Mouse (Mus musculus): ENCODE measurements at regions not wholly inside any gene's neighbourhood (a gene's known extent, or its start where the extent isn't known, plus 50 kb on each side); places are given as distances from the start of the nearest gene placed in this dataset.

DNA sequence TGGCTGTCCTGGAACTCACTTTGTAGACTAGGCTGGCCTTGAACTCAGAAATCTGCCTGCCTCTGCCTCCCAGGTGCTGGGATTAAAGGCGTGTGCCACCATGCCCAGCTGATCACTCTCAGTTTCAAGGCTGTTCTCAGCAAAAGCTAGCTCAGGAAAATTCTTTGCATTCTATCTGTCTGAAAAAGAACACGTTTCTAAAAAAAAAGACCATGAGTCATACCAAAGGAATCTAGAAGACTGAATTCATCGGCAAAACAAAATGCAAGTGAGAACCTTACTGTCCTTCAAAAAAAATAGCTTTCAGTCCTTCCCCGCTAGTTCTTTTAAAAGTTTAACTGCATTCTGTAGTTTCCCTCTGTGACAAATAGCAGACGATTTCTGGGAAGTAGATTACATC, 596.3 kb upstream of the Syt1 start:
- no peak for DNase-seq (ENCODE audit: low spot score)

DNA sequence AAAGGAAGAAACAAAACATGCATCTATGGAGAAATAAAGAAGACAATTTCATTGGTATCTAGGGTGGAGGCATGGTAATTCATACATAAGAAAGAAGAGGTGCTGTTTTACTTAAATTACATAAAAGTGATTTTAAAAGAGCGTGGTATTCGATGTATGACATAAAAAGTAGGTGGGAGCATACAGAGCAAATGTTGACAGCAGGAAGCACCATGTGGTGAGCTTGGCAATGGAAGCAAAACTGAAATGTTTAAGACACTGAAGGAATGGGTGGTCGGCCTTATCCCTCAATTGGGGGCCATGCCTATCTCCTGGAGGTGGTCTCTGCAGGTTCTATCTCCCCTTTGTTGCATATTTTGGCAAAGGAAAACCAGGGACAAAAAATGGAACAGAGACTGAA, 592.5 kb upstream of the Syt1 start:
- DNase-seq (ENCODE audit: low spot score): no peak

DNA sequence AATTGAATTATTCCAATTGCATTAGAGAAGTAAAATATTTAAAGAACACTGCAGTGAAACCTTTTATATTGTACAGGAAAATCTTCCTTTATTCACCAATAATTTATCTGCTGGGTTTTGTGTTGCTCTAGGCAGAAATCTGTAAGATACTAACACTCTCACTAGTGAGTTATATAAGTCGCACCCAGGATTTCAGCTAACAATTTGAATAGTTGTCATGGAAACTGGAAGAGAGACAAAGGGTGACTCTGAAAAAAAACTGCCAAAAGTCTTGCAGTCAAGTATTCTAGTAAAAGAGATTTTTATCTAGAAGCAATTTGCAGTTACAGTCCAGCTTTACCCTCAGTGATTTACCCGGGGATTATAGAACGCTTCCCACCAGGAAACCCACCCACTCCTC, 587.8 kb upstream of the Syt1 start:
- DNase-seq (ENCODE audit: low spot score): no peak

DNA sequence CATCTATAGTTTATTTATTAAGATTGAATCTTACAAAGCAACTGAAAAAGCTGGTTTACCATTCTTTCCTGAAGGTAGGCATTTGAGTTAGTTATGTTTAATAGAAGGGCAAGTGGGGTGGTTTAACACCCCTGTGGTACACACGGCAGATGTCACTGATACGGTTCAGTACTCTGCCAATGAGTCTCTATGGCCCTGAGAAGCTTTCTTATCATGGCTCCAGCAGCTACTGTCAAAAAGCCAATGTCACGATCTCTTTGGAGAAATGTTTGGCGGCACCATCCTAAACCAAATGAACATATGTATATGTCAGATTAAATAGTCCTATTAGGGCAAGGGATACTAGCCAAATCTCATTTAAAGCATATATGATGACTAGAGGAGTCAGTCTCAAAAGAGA, 562.4 kb upstream of the Syt1 start:
- no peak for DNase-seq (ENCODE audit: low spot score)

DNA sequence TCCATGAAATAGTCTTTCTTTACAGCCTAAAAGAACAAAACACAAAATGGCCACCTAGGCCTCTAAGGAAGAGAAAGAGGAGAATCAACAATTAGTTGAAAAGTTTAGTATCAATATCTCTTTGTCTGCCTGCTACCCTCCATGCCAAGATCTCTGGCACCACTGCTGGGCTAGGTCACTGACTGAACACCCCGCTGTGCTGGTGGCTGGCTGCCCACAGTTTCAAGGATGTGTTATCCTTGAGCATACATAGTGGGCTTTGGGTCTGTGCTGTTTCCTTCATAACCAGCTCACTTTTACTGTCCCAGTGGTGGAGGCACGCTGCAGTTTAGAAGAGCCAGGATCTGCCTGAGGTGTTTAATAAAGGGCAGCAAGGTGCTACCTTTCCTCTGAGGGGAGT, 559.0 kb upstream of the Syt1 start:
- no peak for DNase-seq (ENCODE audit: low spot score)

DNA sequence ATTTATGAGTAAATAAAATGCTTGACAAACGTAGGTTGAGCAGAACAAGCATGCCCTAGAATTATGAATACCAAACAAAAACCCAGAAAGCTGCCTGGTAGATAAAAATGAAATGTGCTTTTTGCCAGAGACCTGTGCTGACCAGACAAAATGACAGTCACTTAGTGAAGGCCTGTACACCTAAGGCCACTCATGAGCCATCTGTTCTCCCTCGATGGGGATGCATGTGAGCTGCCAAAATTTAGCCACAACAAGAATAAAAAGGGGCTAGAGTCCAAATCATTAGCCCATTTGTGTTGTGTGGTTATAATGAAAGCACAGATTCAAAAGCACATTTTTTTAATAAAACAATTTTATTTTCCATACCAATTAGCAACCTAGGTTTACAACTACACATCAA, 555.9 kb upstream of the Syt1 start:
- DNase-seq (ENCODE audit: low spot score): no peak

DNA sequence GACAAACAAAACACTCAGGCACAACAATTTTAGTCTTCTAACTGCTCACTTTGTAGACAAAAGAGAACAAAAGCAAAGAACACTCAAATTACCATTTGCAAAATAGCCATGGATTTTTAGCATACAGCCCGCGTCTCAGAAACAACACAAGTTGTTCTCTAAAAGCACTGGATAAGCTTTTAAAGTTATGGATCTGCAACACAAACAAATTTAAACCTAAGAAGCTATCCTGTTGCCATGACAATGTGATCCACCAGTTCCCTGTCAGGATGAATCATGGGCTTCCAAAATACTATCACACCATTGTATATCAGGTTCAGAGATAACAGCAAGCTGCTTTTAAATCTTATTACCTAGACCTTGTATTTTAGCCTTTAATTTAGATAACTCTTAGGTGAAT, 550.9 kb upstream of the Syt1 start:
- DNase-seq (ENCODE audit: low spot score): no peak

DNA sequence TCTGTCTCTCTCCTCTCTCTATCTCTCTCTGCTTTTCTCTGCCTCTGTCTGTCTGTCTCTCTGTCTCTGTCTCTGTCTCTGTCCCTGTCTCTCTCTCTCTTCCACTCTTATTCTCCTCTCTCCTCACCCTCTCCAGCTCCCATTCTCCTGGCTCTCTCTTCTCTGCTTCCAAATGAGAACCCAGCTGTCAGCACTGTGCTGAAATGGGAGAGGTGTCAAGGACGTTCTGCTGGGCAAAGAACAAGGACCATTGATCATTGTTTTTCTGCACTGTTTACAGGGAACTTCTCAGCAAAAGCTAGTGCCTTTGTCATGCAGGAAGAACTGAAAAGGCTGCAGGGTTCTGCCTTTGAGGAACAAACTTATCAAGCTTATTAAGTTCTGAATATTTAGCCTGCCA, 550.3 kb upstream of the Syt1 start:
- DNase-seq (ENCODE audit: low spot score): no peak

DNA sequence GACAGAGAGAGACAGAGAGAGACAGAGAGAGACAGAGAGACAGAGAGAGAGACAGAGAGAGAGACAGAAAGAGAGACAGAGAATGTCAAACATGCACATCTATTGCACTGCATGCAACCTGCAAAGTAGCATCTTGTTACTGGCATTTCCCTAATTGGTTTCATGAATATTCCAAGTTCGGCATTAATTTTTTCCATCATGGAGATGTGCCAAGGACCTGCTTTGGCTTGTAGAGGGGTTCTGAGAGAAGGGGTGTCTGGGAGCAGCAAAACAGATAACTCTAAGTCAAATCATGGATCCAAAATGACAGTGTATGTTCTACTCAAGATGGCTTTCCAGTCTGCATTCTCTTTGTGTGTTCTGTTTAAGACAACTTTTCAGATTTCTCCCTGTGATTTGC, 532.5 kb upstream of the Syt1 start:
- DNase-seq (ENCODE audit: low spot score): no peak

DNA sequence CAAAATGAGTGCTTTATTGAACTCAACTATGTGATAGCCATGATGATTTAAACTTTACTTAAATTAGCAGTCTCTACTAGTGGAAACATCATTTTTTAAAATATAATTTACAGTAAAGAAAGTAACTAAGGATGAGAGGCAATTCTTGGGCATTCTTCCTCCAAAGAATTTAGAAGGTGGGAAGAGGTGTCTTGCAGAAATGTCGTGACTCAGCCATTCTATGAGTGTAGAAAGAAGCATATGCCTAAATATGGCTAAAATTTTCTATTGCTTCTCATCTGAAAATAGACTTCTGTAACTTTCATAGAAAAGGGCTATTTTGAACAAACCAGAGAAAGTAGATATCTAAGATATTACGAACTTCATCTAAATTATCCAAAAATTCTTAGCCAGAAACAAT, 529.4 kb upstream of the Syt1 start:
- DNase-seq (ENCODE audit: low spot score): no peak

DNA sequence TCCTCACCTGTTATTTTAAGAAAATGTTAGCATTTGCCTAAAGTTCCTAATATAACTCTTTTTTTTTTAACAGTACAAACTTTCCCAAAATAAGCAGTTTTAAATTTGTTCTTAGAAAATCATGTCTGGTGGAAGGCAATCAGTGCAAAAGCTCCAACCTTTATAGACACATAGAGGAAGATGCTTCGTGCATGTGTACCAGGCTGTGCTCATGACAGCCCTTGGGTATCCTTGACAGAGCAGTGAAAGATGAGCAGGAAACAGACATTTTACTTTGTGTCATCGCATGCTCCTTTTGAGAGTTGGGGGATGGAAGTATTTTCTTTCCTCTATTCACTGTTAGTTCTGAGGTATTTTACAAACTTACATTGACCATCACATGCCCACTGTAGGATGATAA, 517.3 kb upstream of the Syt1 start:
- no peak for DNase-seq (ENCODE audit: low spot score)

DNA sequence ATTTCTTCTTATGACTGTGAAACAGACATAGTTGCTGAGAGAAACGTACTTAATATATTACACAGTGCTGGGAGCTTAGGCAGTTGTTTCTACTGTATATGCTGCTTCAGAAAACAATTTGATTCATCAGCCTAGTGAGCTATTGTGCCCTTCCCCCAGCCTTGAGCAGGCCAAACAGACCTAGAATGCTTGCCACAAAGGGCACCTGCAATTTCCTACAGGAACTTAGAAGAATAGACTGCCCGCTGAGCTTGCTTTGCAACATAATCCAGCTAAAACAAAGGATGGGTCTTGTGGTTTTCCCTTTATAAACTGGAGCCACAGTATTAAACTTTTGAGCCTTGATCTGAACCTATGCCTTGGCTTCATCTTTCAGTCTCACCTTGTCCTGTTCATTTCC, 510.9 kb upstream of the Syt1 start:
- DNase-seq (ENCODE audit: low spot score): no peak

DNA sequence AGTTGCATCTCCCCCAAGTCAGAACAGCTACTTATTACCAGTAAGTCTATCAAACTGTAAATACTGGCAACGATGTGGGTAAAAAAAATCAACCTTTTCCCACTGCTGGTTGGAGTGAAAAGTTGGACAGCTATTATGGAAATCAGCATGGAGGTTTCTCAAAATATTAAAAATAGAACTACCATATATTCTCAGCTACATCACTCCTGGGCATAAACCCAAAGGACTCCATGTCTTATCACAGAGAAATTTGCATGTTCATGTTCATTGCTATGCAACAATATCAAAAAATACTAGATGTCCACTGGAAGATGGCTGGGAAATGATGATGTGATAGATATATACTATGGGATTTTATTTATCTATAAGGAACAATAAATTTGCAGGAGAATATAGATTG, 506.9 kb upstream of the Syt1 start:
- DNase-seq (ENCODE audit: low spot score): no peak

DNA sequence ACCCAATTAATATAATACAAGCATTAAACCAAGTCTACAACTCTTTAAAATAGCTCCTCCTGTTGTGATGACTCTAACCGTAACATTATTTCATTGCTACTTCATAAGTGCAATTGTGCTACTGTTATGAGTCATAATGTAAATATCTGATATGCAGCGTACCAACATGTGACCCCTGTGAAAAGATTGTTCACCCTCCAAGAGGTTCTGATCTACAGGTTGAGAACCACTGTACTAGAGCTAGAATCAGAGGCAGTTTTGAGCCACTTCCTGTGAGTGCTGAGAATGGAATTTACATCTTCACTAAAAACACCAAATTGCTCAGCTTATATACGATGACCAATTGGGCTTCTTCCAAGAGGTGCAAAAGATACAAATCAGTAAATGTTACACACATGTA, 504.4 kb upstream of the Syt1 start:
- no peak for DNase-seq (ENCODE audit: low spot score)

DNA sequence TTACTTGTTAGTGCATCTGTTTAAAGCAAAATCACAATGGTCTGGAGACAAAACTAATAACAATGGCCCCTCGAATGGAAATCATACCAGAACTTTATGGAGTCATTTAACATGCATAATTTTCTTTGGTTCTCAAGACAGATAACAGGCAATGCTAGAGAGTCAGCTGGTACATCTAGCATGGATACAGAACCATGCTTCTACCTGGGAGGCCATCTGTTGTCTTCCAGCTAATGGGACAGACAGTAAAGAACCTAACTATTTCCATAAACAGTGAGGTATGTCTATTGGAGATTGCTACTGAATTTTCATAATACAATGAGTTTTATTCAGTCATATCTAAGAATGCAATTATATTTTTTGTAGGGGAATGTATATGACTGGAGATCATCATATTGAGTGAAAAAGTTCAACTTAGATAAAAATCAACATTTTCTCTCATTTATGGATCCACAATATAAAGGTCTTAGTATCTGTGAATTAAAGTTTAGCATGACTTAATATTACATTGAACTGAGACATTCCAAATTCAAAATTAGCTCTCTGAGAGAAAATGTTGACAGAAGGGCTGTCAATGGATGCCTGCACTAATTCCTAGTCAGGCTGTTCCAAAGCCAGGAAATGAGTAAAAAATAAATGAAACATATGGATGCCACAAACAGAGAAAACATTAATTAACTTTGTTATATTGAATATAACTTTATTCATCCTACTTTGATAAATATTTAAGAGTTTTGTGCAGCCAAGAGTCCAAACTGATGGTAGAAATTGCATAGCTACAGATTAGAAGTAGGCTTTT, 500.3 kb upstream of the Syt1 start:
- DNase-seq (ENCODE audit: low spot score): no peak

DNA sequence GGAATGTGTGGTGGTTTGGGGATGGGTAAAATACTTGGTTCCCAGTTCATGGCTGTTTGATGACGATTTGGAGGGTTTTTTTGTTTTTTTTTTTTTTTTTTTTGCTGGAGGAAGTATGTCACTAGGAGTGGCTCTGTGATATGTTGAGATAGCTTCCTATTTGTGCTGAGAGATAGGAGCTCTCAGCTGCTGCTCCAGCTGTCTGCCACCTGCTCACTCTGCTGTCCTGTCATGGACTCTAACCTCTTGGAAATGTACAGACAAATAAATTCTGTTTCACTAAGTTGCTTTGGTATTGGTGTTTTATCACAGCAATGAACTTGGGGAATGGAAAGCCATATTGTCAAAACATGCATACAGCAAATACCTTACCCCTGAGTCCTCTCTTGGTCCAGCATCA, 497.8 kb upstream of the Syt1 start:
- DNase-seq (ENCODE audit: low spot score): no peak

DNA sequence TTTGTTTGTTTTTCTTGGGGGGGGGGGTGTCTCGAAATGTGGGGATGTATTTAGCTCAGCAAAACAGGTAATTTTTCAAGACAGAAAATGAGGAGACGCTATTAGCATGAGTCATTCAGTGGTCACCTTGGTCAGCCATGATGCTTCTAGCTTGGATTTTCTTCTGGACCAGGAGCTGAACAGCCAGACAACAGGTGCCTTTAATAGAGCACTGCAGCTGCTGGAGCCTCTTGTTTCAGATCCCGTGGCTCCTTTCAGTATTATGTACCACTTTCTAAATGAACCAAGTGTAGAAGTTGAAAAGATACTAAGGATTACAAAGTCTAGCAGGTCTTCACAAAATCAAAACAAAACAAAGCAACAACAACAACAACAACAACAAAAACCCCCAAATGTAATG, 496.4 kb upstream of the Syt1 start:
- DNase-seq (ENCODE audit: low spot score): no peak

DNA sequence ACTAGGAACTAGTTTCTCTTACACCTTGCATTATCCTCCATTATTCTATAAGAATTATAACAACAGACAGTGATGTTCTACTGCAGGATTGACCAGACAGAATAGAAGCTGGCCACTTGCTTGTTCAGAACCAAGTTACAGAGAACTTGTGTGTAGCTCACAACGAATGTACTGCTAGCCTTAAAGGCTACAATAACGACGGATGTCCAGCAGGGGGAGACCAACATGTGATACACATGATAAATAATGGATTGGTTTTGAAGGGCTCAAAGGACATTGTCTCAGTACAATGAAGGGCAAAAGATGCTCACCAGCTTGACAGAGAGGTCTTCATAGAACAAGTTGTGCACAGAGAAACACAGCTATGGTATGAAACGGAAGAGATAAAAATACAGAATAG, 493.9 kb upstream of the Syt1 start:
- no peak for DNase-seq (ENCODE audit: low spot score)

DNA sequence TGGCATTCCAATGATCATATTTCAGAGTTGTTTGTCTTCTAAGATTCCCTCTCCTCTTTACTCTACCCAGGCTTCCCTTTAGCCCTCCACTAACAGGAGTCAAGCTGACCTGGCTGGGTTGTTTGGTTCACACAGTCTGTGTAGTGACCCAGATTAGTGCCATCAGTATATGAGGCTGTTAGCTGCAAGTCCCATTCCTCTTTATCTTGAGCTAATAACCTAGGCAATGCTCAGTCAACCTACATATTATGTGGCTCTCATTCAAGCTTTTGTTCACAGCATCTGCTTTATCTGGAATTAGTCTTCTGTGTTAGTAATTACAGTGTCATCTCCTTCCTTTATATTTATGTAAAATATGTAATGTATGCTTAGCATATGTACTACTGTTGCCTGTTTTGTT, 490.1 kb upstream of the Syt1 start:
- no peak for DNase-seq (ENCODE audit: low spot score)

DNA sequence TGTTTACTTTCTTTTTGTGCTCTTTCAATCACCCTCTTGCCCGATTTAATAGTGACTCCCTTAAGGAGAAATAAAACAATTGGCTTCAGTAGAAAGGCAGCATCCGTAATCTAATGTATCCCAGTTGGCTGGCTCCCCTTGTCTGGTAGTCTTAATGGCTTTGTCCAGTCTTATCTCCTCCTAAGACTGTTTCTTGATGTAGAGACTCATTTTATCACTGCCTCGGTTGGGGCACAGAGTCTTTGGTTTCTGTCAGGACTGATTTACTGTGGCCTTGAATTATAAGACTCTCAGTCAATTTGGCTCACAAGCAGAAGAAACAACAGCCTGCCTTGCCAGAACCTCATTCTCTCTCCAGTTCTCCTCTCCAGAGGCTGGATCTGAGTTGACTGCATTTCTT, 487.5 kb upstream of the Syt1 start:
- DNase-seq (ENCODE audit: low spot score): no peak

DNA sequence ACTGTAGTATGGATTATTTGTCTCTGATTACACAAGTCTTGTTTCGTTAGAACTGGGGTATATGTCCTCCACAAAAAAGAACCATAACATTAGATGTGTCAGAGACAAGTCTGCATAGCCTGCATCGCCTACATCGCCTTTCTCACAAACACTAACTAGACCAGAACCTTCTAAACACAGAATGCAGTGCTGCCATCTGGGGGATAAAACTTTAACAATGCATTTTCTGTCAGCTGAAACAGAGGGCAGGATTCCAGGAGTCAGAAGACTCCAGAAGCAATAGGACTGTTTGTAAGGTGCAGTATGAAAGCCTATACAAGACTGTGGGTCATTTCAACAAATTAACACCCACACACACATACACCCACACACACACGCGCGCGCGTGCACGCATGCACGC, 485.4 kb upstream of the Syt1 start:
- peak; percentile 73 for DNase-seq (ENCODE audit: low spot score)

DNA sequence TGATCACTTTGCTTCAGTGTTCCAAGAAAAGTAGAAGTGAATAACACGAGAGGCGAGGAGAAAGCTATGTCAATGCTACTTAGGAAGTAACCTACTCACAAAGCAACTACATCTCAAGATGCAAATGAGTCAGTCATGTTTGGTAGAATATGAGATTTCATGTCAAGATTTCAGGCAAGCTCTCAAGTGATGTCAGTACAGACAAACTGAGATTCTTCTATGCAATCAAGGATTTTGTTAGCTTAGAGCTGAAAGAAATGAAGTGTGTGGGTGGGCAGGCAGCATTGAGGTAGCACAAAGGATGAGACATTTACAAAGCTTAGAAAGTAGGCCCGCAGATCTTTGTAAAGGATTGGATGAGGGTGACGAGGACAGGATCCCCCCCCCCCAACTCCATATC, 480.0 kb upstream of the Syt1 start:
- DNase-seq (ENCODE audit: low spot score): no peak

DNA sequence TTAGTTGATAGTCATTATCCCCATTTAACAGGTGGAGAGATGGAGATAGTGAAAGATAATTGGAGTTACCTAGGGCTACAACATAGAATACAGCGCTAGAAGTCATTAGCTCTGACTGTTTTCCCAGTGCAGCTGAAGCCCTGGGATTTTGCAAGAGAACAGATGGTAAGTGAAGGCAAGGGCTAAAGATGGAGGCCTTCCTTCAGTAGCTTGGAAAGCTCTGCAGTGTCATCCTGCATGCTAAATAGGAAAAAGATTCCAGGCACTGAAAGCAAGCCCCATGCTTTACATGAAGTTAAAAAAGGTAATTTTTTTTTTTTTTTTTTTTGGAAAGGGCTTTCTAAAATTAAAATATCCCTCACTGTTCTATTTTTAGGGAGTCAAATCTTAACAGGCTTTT, 477.2 kb upstream of the Syt1 start:
- DNase-seq (ENCODE audit: low spot score): no peak

DNA sequence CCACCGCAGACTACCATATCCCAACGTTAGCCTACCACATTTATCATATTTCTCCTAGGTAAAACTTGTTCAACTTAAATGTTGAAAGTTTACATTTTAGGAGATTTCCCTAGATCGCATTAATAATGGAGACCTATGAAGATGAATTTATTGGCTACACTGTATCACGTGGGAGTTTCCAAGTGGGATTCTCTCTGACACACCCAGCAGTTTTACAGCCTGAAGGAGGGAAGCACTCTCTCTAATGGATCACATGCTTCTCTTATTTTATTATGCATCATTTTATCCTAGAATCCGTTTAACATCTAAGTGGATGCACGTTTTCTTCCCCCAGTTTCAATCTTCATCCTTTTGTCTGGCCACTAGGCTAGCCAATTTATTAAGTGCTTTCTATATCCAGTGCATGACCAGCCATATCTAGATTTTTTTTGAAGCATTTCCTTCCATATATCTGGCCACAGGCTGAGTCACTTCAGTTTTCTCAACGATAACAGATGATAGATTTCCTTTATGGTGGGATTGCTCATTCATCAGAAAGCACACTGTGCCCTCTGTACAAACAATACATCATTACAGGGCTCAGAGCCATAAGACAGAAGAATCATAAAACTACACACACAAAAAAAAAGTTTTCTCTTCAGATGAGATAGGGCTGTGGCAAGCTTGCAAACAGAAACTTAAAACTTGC, 476.3 kb upstream of the Syt1 start:
- no peak for DNase-seq (ENCODE audit: low spot score)

Data from adipocyte (in vitro differentiated cells).